Mouse (Mus musculus) CD4-positive helper T cell, adult 2 months (primary cell): Measurements from ENCODE around the gene Rassf3.

Experiments
- DNase-seq: peaks from one replicate; pipeline ENCODE4 v3.0.0-alpha.2; 2012; ENCODE audit warnings: low read depth, missing footprints, low spot score

The Rassf3 gene

DNA sequence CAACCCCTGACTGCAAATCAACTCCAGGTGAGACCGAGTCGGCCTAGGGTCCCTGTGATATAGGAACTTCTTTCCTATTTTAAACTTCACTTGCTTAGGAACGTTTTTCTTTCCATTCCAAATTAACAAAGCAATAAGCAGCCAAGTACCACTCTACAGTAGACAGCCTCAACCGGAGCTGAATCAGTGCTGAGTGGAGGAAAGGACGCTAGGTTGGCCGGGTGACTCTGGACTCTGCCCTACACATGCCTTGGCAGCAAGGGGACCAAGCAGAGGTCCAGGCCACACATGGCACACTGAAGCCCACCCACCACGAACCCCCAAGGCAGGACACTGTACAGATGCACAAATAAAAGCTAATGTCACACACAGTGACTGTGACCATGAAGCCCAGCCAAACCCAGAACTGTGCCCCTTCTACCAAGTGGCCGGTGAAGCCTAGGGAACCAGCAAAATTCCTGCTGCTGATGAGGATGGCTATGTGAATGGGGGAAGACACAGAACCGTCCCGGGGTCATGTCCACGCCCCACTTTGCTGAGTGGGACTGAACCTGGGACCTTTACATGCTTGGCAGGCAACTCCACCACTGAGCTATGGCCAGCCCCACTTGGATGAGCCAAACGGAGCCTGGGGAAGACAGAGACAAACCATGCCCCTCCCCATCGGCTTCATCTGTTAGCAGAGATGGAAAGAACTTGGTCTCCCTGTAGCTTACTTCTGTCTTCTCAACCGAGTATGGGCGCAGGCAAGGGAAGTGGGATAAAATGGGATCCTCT is 45.2 kb downstream of the Rassf3 start:
- DNase-seq = no peak

GRCm38 (mm10) chr10:121429981-121430682 is 46.0 kb downstream of the Rassf3 start:
- DNase-seq = peak; percentile 36

DNA sequence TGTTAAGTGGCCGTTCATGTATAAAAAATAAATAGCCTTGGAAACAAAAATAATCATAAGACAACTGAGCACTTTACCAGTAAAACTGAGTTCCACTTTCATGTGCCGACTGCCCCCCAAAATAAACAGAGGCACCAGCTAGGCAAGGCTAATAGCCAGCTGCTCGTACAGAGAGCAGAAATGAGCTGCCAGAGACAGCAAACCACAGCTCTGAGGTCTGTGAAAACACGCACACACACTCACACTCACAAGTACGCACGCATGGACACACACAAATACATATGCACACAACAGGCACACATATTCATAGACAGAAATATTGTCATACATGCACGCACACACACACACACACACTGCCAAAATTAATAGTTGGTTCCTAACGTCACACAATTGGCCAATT is 46.6 kb downstream of the Rassf3 start:
- DNase-seq = peak; percentile 26

DNA sequence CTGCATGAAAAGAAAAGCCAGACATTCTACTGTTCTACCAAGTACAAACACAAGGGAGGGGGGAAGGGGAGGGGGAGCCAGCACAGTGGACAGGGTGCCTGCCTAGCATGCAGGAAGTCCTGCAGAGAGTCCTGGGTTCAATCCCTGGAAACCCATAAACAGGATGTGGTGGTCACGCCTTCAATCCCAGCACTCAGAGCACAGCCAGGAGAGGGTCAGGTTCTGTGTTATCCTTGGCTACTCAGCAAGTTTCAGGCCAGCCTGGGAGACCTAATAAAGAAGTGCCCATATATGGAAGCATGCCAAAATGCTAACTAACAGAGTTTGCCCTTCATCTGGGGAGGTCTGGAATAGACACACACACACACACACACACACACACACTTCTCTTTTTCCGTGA is 47.1 kb downstream of the Rassf3 start:
- peak; percentile 46 for DNase-seq

GRCm38 (mm10) chr10:121428011-121428711 is 48.0 kb downstream of the Rassf3 start:
- DNase-seq = no peak

DNA sequence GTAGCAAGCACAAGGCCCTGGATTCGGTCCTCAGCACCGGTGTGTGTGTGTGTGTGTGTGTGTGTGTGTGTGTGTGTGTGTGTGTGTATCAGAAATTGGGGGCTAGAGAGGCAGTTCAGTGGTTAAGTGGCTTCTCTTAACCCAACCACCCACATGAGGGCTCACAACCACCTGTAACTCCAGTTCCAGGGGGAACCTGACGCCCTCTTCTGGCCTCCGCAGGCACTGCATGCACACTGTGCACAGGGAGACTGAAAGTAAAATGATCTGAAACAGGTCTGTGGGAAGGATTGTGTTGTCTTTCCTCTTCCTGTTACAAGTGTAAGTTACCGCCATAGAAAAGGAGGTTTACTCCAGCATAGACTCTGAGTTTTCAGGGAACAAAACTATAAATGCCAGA is 49.0 kb downstream of the Rassf3 start:
- DNase-seq = peak; percentile 60

GRCm38 (mm10) chr10:121426458-121427070 is 49.6 kb downstream of the Rassf3 start:
- DNase-seq = peak; percentile 21

- no peak for DNase-seq
These were observed 50.6 kb downstream of the Rassf3 start for GRCm38 (mm10) chr10:121425506-121426025.

DNA sequence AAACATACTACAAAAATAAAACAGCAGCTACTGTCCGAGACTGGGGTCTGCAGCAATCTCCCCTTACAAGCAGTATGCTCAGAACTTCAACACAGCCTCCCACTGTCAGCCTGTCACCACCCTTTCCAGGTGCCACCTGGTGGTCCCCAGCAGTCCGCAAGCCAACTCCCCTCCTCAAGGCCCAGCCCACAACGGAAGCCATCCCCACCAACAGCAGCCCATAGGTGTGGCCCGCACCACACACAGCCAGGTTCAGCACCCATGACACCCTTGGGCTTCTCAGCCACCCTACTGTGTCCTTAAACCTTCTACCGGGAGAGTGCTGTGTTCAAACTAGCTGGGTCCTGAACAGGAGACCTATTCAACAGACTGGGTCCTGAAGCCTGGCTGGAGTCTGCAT is 51.1 kb downstream of the Rassf3 start:
- DNase-seq = no peak

DNA sequence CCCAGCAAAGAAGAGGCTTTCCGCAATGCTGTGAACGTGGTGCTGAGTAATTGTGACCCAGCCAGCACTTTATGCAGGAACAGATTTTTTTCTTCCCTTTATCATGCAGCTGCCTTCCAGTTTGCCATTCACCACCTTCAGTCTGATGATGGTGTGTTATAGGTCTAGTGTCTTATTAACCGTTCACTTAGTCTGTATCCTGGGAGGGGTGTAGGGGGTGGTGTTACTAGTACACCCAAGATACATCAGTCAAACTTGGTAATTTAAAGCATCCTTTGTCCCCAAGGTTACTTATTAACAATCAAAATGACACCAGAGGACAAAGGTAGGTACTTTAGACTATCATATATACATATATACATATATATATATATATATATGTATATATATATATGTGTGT is 51.7 kb downstream of the Rassf3 start:
- DNase-seq = no peak

GRCm38 (mm10) chr10:121423541-121424349 is 52.4 kb downstream of the Rassf3 start:
- no peak for DNase-seq

DNA sequence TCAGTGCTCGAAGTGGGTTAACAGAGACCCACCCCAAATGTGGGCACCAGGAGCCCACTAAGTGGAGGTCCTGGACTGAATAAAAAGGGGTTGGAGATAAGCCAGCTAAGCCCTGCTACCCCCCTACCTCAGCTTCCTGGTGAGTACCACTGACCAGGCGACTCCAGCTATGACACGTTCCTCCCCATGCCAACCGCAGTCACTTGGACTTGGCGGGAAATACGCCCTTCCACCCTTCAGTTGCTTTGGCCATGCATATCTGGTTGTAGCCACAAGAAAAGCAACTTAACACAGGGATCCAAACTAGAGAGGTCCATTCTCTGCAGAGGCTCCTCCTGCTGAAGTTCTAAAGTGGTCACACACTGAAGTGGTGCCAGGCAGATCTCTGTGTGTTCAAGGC is 53.9 kb downstream of the Rassf3 start:
- DNase-seq = no peak

- no peak for DNase-seq
These were observed 54.4 kb downstream of the Rassf3 start for GRCm38 (mm10) chr10:121421657-121422290.

GRCm38 (mm10) chr10:121421023-121421422 is 55.1 kb downstream of the Rassf3 start:
- no peak for DNase-seq

GRCm38 (mm10) chr10:121419640-121420470 is 56.3 kb downstream of the Rassf3 start:
- peak; percentile 87 for DNase-seq

DNA sequence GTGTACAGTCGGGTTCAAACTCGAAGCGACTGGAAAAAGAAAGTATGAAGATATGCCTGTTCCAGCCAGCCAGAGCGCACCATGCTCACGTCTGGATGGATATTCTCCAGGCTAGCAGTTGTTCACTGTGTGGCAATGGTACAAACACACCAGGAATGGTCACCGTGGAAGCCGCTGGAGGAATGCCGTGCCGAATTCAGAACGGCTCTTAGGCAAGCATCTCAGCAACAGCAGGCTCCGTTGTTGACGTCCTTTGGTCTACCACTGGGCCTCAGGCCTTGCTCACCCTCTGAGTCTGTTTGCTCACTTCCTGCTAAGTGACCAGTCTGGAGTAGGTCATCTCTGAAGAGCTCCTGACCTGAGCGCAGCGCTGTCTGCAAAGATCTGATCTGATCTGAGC is 57.3 kb downstream of the Rassf3 start:
- no peak for DNase-seq

GRCm38 (mm10) chr10:121414127-121414526 is 62.0 kb downstream of the Rassf3 start:
- no peak for DNase-seq

- no peak for DNase-seq
These were observed 63.3 kb downstream of the Rassf3 start for GRCm38 (mm10) chr10:121412824-121413223.

DNA sequence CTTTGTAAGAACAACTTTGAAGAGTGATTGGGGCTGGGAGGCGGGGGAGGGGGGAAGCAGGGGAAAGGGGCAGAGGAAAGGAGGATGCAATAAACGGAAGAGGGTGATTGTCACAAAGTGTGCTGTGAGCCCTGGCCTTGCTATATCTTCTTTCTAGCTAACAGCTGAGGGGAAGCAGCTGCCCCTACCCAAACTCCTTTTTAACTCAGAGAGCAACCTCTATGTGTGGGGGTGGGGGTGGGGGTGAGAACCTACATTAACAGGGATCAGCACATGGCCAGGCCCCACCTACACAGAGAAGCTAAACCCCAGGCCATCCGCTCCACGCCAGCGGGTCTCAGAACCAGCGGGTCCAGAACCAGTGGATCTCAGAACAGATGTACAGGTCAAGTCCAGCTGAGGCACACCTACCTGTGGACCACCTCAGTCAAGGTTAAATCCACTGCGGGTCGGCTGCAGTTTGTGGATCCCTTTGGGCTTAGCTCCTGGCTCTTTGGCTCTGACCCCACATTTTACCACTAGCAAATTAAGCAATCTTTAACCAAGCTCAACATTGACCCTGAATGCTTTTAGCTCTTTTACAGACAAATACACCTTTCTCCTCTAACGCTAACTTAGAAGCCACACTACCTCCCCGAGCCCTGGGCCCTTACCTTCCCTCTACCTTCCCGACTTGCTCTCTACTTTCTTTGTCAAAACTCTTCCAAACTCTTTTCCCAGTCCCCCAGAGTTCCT is 64.3 kb downstream of the Rassf3 start:
- no peak for DNase-seq
